ENCODE assay signal across 9 mouse cellular contexts in genomic region chr10:77624570-77624995, GRCm38 (mm10). TPM values are rescaled to one million over a fixed set of nuclear protein-coding genes. Genes with fewer than 3 reads are reported as not detected.
A peak's percentile ranks its signal among the peaks of the same experiment; 100 is the strongest.
DNase-seq lines count a peak whose midpoint lies in the region; ATAC-seq and TF ChIP-seq lines count a peak whose summit lies in the region.
"Had no signal": no experiment of that assay in that cellular context is flagged by ENCODE, and none has a peak within 500 bp of the region (broad histone marks: within the 10 kb centered on the region; RNA-seq: fewer than 3 reads in every experiment).

No protein-coding gene starts in this region.

- intact Hi-C loops in left cerebral cortex, postnatal 36 days (cut with DNase I), result loop anchor here (5.0 kb wide), 1 partner anchor 107 kb away; the partner anchor contains the start of gene Fam207a

- dilution Hi-C loops in CH12.LX (cut with MboI; ENCODE audit: extremely low pct_ligation_motif_present, extremely low pct_unique_long_range_greater_than_20kb, low sequenced_read_pairs), result no loop called here

- in situ Hi-C loops in CH12.LX (cut with MboI; ENCODE audit: low pct_ligation_motif_present, low pct_unique_long_range_greater_than_20kb, low sequenced_read_pairs), result loop anchor here (10.0 kb wide), 1 partner anchor 110 kb away; the partner anchor contains the start of gene Fam207a

- no peak overlapping the region for H3K27ac ChIP-seq in heart, embryonic 10.5 days
- H3K27ac ChIP-seq in CH12.LX (ENCODE audit: insufficient read depth, low read depth), result peak overlapping the region; percentile 29
- H3K27ac ChIP-seq in stomach, embryonic 14.5 days (ENCODE audit: low read length), result no peak overlapping the region
- no peak overlapping the region for H3K27ac ChIP-seq in forebrain, embryonic 16.5 days (ENCODE audit: low read length)

- WGBS in heart, embryonic 10.5 days, result 64% methylated on average over 7 of the region's 7 CpGs
- 66% methylated on average over 7 of the region's 7 CpGs for WGBS in stomach, embryonic 14.5 days
- 67% methylated on average over 7 of the region's 7 CpGs for WGBS in forebrain, embryonic 16.5 days

- TF ChIP-seq POLR2A in CH12.LX (IDR thresholded peaks at IDR 0.05; ENCODE audit: low read depth, low read length), result no peak

- H3K79me2 ChIP-seq in CH12.LX (replicated peaks; ENCODE audit: control insufficient read depth, extremely low read depth, insufficient read depth, poor library complexity, severe bottlenecking), result peaks cover 67% of the 10 kb centered on the region

- H3K4me1 ChIP-seq in heart, embryonic 10.5 days, result peaks cover 37% of the 10 kb centered on the region
- peaks cover 12 to 60% of the 10 kb centered on the region in 2 experiments for H3K4me1 ChIP-seq in CH12.LX (ENCODE audit: control insufficient read depth in 1 of 2, insufficient read depth in 2 of 2)
- peaks cover 27% of the 10 kb centered on the region for H3K4me1 ChIP-seq in stomach, embryonic 14.5 days (ENCODE audit: control insufficient read depth, insufficient read depth, low read length)
- peaks cover 38% of the 10 kb centered on the region for H3K4me1 ChIP-seq in forebrain, embryonic 16.5 days (replicated peaks; ENCODE audit: control insufficient read depth, insufficient read depth, low read length)

- peaks cover 11% of the 10 kb centered on the region for H3K36me3 ChIP-seq in heart, embryonic 10.5 days
- H3K36me3 ChIP-seq in CH12.LX (replicated peaks in 1 of 2; ENCODE audit: control insufficient read depth in 1 of 2, insufficient read depth in 1 of 2, low read length in 1 of 2), result peaks cover 18 to 50% of the 10 kb centered on the region in 2 experiments
- peaks cover 4% of the 10 kb centered on the region; the same call in 1 of the 2 replicates for H3K36me3 ChIP-seq in stomach, embryonic 14.5 days (ENCODE audit: control insufficient read depth, insufficient read depth, low read length)
- 0 out of 2 replicates have a peak, but pooled peaks cover 2% of the 10 kb centered on the region for H3K36me3 ChIP-seq in forebrain, embryonic 16.5 days (ENCODE audit: control insufficient read depth, insufficient read depth)

- TF ChIP-seq CTCF in CH12.LX (conservative IDR thresholded peaks at IDR 0.05 in 1 of 2, IDR thresholded peaks at IDR 0.05 in 1 of 2; ENCODE audit: low read depth in 2 of 2, low read length in 2 of 2), result no peak

- no peak overlapping the region; the same call in 1 of the 2 replicates for H3K4me3 ChIP-seq in heart, embryonic 10.5 days
- H3K4me3 ChIP-seq in CH12.LX (replicated peaks in 1 of 3; ENCODE audit: low read depth in 2 of 3, low read length in 2 of 3, poor library complexity in 1 of 3), result no peak overlapping the region
- H3K4me3 ChIP-seq in stomach, embryonic 14.5 days (ENCODE audit: low read depth, low read length), result no peak overlapping the region
- H3K4me3 ChIP-seq in forebrain, embryonic 16.5 days (replicated peaks; ENCODE audit: low read length), result no peak overlapping the region

- H3K9me3 ChIP-seq in heart, embryonic 10.5 days, result no peaks in the 10 kb centered on the region
- no peaks in the 10 kb centered on the region for H3K9me3 ChIP-seq in CH12.LX (replicated peaks; ENCODE audit: low read length)
- no peaks in the 10 kb centered on the region for H3K9me3 ChIP-seq in stomach, embryonic 14.5 days (ENCODE audit: control insufficient read depth, low read depth, low read length)
- H3K9me3 ChIP-seq in forebrain, embryonic 16.5 days (ENCODE audit: control insufficient read depth, low read length), result no peaks in the 10 kb centered on the region

- TF ChIP-seq EP300 in CH12.LX (IDR thresholded peaks at IDR 0.05; ENCODE audit: low read length), result no peak

- H3K9ac ChIP-seq in CH12.LX (ENCODE audit: insufficient read depth, low read depth), result no peak overlapping the region
- no peak overlapping the region for H3K9ac ChIP-seq in stomach, embryonic 14.5 days (replicated peaks; ENCODE audit: low read depth, low read length)
- H3K9ac ChIP-seq in forebrain, embryonic 16.5 days (replicated peaks; ENCODE audit: low read depth, low read length), result no peak overlapping the region

- no peak for ATAC-seq in stomach, embryonic 14.5 days (ENCODE audit: insufficient number of reproducible peaks, insufficient read depth, low FRiP score, low read depth)
- no peak for ATAC-seq in forebrain, embryonic 16.5 days

- peak; percentile 98 for DNase-seq in heart, adult 11 months
- no peak for DNase-seq in heart, embryonic 10.5 days (ENCODE audit: low spot score)
- DNase-seq in CH12.LX (ENCODE audit: extremely low read depth), result no peak
- DNase-seq in heart, adult 18-20 months, result peak; percentile 81 to 88
- DNase-seq in left cerebral cortex, postnatal 36 days (ENCODE audit: low spot score in 2 of 2), result peak; percentile 51 to 52
- DNase-seq in adrenal gland, adult 8-10 months, result no peak

- no peaks in the 10 kb centered on the region for H3K27me3 ChIP-seq in heart, embryonic 10.5 days (ENCODE audit: insufficient read depth, poor library complexity, severe bottlenecking)
- H3K27me3 ChIP-seq in CH12.LX (replicated peaks), result no peaks in the 10 kb centered on the region
- no peaks in the 10 kb centered on the region for H3K27me3 ChIP-seq in stomach, embryonic 14.5 days (ENCODE audit: control insufficient read depth, insufficient read depth, low read length)
- no peaks in the 10 kb centered on the region for H3K27me3 ChIP-seq in forebrain, embryonic 16.5 days (replicated peaks; ENCODE audit: control insufficient read depth, insufficient read depth, low read length)

- H3K4me2 ChIP-seq in CH12.LX (ENCODE audit: insufficient read depth, low read depth, poor library complexity, severe bottlenecking), result no peak overlapping the region
- 0 out of 2 replicates have a peak overlapping the region, but pooled peaks have one; percentile 5 for H3K4me2 ChIP-seq in stomach, embryonic 14.5 days (replicated peaks; ENCODE audit: low read depth, low read length)
- H3K4me2 ChIP-seq in forebrain, embryonic 16.5 days (ENCODE audit: low read length), result no peak overlapping the region

- no peak for TF ChIP-seq RAD21 in CH12.LX (IDR thresholded peaks at IDR 0.05; ENCODE audit: low read depth, low read length)

TF ChIP-seq in CH12.LX, 34 proteins besides CTCF, POLR2A, EP300 and RAD21:
- TF ChIP-seq USF1 (IDR thresholded peaks at IDR 0.05; ENCODE audit: low read depth, low read length) (no peak), MAX (IDR thresholded peaks at IDR 0.05; ENCODE audit: low read length) (no peak), CHD1 (IDR thresholded peaks at IDR 0.05; ENCODE audit: low read depth, low read length) (no peak), ZNF384 (IDR thresholded peaks at IDR 0.05; ENCODE audit: low read depth, low read length) (no peak), ZMIZ1 (IDR thresholded peaks at IDR 0.05; ENCODE audit: low read depth, low read length) (no peak), SMC3 (IDR thresholded peaks at IDR 0.05; ENCODE audit: low read depth, low read length) (no peak), RCOR1 (conservative IDR thresholded peaks at IDR 0.05; ENCODE audit: low read depth, low read length) (no peak), GABPA (IDR thresholded peaks at IDR 0.05; ENCODE audit: insufficient replicate concordance, low read depth, low read length) (no peak), MYC (IDR thresholded peaks at IDR 0.05; ENCODE audit: low read depth, low read length) (no peak), IRF4 (IDR thresholded peaks at IDR 0.05; ENCODE audit: low read depth, low read length) (no peak)
TF ChIP-seq in CH12.LX: peak in this region for 0.

RNA-seq across cellular contexts. Expression of gene Ube2g2, which starts 2.5 kb away (rescaled TPM):
- 83.1 and 92.1 TPM in 2 replicates for polyA plus RNA-seq in heart, embryonic 10.5 days (2016; fragmentation: Nextera tagmentation; extraction: Ambion mirVana)
- 28.7 and 41.2 TPM in 2 replicates for total RNA-seq in CH12.LX (2012; rRNA removed)
- total RNA-seq in CH12.LX (2014; rRNA removed), result 32.6 and 40.8 TPM in 2 replicates
- polyA plus RNA-seq in CH12.LX (2012; ENCODE audit: insufficient read length, low read depth), result 59.4 and 72.2 TPM in 2 replicates
- total RNA-seq in heart, adult 18-20 months (2021), result 10 to 100 TPM; 80.9 to 82.8 TPM
- total RNA-seq in left cerebral cortex, postnatal 36 days (2021), result 10 to 100 TPM; 46.2 to 46.4 TPM
- polyA plus RNA-seq in stomach, embryonic 14.5 days (2014; fragmentation: Nextera tagmentation; extraction: Ambion mirVana), result 41.5 and 44.3 TPM in 2 replicates
- 10 to 100 TPM; 46.0 to 63.0 (median 53.7) TPM for total RNA-seq in adrenal gland, adult 8-10 months (2022)
- 107 and 114 TPM in 2 replicates for polyA plus RNA-seq in forebrain, embryonic 16.5 days (2015; fragmentation: Nextera tagmentation; extraction: Ambion mirVana)

RNA-seq across cellular contexts. Expression of gene Gm49325, which starts 18.6 kb away (rescaled TPM):
- polyA plus RNA-seq in heart, embryonic 10.5 days (2016; fragmentation: Nextera tagmentation; extraction: Ambion mirVana), result 2.1 and 2.7 TPM in 2 replicates
- total RNA-seq in CH12.LX (2012; rRNA removed) (0.55 TPM in 1 of 2 replicates, not detected in the other), CH12.LX (2014; rRNA removed) (1.1 TPM in 1 of 2 replicates, not detected in the other)
- 26.9 and 54.0 TPM in 2 replicates for polyA plus RNA-seq in CH12.LX (2012; ENCODE audit: insufficient read length, low read depth)
- total RNA-seq in heart, adult 18-20 months (2021), result 10 to 100 TPM; 15.5 to 15.7 TPM
- 10 to 100 TPM in 1 of 2 experiments, 1 to 10 TPM in 1; 9.8 to 18.2 TPM for total RNA-seq in left cerebral cortex, postnatal 36 days (2021)
- 6.5 TPM in 1 of 2 replicates, not detected in the other for polyA plus RNA-seq in stomach, embryonic 14.5 days (2014; fragmentation: Nextera tagmentation; extraction: Ambion mirVana)
- total RNA-seq in adrenal gland, adult 8-10 months (2022), result 10 to 100 TPM; 15.2 to 24.8 (median 18.1) TPM
- 1.2 and 8.4 TPM in 2 replicates for polyA plus RNA-seq in forebrain, embryonic 16.5 days (2015; fragmentation: Nextera tagmentation; extraction: Ambion mirVana)
- polyA plus RNA-seq: gonadal fat pad, adult 2 months had no signal

RNA-seq across cellular contexts. Expression of gene Sumo3, which starts 18.7 kb away (rescaled TPM):
- polyA plus RNA-seq in heart, embryonic 10.5 days (2016; fragmentation: Nextera tagmentation; extraction: Ambion mirVana), result 235 and 306 TPM in 2 replicates
- total RNA-seq in CH12.LX (2012; rRNA removed) (54.4 and 57.2 TPM in 2 replicates), CH12.LX (2014; rRNA removed) (81.2 TPM in 2 replicates)
- 87.9 and 130 TPM in 2 replicates for polyA plus RNA-seq in CH12.LX (2012; ENCODE audit: insufficient read length, low read depth)
- 10 to 100 TPM; 81.7 to 82.3 TPM for total RNA-seq in heart, adult 18-20 months (2021)
- total RNA-seq in left cerebral cortex, postnatal 36 days (2021), result 100 to 1,000 TPM; 140 to 168 TPM
- 324 and 346 TPM in 2 replicates for polyA plus RNA-seq in stomach, embryonic 14.5 days (2014; fragmentation: Nextera tagmentation; extraction: Ambion mirVana)
- total RNA-seq in adrenal gland, adult 8-10 months (2022), result 100 to 1,000 TPM in 3 of 4 experiments, 10 to 100 TPM in 1; 98.9 to 125 (median 115) TPM
- polyA plus RNA-seq in forebrain, embryonic 16.5 days (2015; fragmentation: Nextera tagmentation; extraction: Ambion mirVana), result 335 and 349 TPM in 2 replicates

RNA-seq across cellular contexts. Expression of gene Pttg1ip, which starts 43.1 kb away (rescaled TPM):
- polyA plus RNA-seq in heart, embryonic 10.5 days (2016; fragmentation: Nextera tagmentation; extraction: Ambion mirVana), result 94.9 and 97.0 TPM in 2 replicates
- total RNA-seq in CH12.LX (2012; rRNA removed), result 20.7 and 21.7 TPM in 2 replicates
- total RNA-seq in CH12.LX (2014; rRNA removed), result 24.2 and 25.3 TPM in 2 replicates
- polyA plus RNA-seq in CH12.LX (2012; ENCODE audit: insufficient read length, low read depth), result 18.9 and 20.3 TPM in 2 replicates
- total RNA-seq in heart, adult 18-20 months (2021), result 100 to 1,000 TPM; 132 to 150 TPM
- 10 to 100 TPM; 71.2 to 88.3 TPM for total RNA-seq in left cerebral cortex, postnatal 36 days (2021)
- 198 and 200 TPM in 2 replicates for polyA plus RNA-seq in stomach, embryonic 14.5 days (2014; fragmentation: Nextera tagmentation; extraction: Ambion mirVana)
- total RNA-seq in adrenal gland, adult 8-10 months (2022), result 100 to 1,000 TPM; 207 to 236 (median 225) TPM
- polyA plus RNA-seq in forebrain, embryonic 16.5 days (2015; fragmentation: Nextera tagmentation; extraction: Ambion mirVana), result 73.3 and 80.5 TPM in 2 replicates

Comparison
In these comparisons a context has a peak if more than half of its experiments do, and no peak if none do; other contexts are left out.
1. DNase-seq: peak in heart, adult 11 months (single experiment), heart, adult 18-20 months (2 of 2) and left cerebral cortex, postnatal 36 days (2 of 2); none in heart, embryonic 10.5 days (single experiment), CH12.LX (single experiment) and adrenal gland, adult 8-10 months (single experiment).
2. RNA of gene Gm49325, which starts 18.6 kb away (total RNA-seq): 15.2 to 24.8 TPM in adrenal gland, adult 8-10 months, 9.8 to 18.2 TPM in left cerebral cortex, postnatal 36 days and 15.5 to 15.7 TPM in heart, adult 18-20 months; 0.55 to 1.1 TPM in CH12.LX; every median in the first group is over 4 times any median in the second.